Mouse (Mus musculus) liver, postnatal 0 days (tissue): ENCODE measurements around the gene Kcnmb3.

Source experiments
- CTCF ChIP-seq: sonication (generic); IDR thresholded peaks from 2 replicates; pipeline ENCODE4 v1.5.1; 2016; ENCODE audit warnings: antibody characterized with exemption, low read depth
- EP300 ChIP-seq: IDR thresholded peaks from 2 replicates; pipeline ENCODE4 v1.6.1; 2016; ENCODE audit warnings: antibody characterized with exemption, low read depth, mild to moderate bottlenecking

GRCm38 (mm10) chr3:32434016-32434415 is 58.0 kb downstream of the Kcnmb3 start:
- no peak for TF ChIP-seq CTCF
- TF ChIP-seq EP300: no peak
